Mouse (Mus musculus) adrenal gland, adult 8-10 months (tissue): ENCODE measurements around the gene Adam1a. TPM values are rescaled to one million over a fixed set of nuclear protein-coding genes. Genes with fewer than 3 reads are reported as not detected.

Source experiments
- DNase-seq: peaks from one replicate; pipeline ENCODE4 v3.0.0; 2022
- total RNA-seq, 4 experiments: library from RNA; stranded (reverse); gene quantifications; 2 replicates each; pipeline ENCODE4 v1.2.4; 2022

Adam1a gene
- total RNA-seq, 4 experiments from 2014 or later = 4.6 to 15.8 (median 9.0) TPM

- DNase-seq = no peak
These were observed 52.0 kb downstream of the Adam1a start for GRCm38 (mm10) chr5:121493305-121493704.

- no peak for DNase-seq
These were observed 60.5 kb downstream of the Adam1a start for GRCm38 (mm10) chr5:121484801-121485200.

DNA sequence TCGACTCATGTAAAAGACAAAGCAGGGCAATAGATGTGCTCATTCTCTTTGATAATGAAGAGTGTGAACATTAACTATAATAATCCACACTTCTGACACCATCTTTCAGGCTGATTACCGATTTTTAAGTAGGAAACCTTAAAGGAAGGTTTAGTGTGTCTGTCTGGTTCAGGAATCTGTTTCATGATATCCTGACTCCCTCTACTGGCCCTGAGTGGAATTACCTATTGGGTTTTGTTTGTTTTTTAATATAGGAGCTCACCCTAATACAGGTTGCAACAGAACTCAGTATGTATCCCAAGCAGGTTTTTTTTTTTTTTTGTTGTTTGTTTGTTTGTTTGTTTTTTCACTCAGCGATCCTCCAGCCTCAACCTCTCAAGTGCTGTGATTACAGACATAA is 67.6 kb downstream of the Adam1a start:
- no peak for DNase-seq

GRCm38 (mm10) chr5:121476040-121476439 is 69.2 kb downstream of the Adam1a start:
- no peak for DNase-seq

DNA sequence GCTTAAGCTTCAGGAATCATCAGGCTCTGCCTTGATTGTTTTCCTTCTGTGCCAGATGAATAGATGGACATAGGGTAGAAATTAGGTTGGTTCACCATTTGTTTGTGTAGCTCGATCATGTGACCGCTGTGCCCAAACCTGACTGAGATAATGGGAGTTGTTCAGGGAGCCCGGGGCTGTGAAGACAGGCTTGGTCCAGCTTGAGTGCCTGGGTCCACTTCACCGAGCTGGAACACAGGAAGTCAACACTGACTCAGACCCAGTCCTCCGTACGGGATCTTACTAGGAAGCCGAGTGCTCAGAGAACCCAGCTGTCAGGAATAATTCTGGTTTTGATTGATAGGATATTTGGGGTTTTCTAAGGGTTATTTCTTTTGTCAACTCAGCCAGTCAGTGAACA is 70.7 kb downstream of the Adam1a start:
- DNase-seq = no peak

DNA sequence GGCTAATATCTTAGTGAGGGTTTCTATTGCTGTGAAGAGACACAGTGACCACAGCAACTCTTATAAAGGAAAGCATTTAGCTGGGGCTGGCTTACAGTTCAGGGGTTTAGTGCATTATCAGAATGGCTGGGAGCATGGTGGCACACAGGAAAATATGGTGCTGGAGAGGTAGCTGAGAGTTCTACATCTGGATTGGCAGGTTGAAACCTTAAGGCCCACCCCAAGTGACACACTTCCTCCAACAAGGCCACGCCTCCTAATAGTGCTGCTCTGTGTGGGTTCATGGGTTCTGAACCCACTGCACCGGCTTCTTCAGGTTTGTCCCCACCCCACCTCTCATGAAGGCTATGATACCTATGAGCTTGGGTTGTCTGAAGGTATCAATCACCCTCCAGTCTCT is 72.9 kb downstream of the Adam1a start:
- DNase-seq = no peak

GRCm38 (mm10) chr5:121469566-121469965 is 75.7 kb downstream of the Adam1a start:
- no peak for DNase-seq

Other genes with a start within 250 kb of the Adam1a start
- 10 to 100 TPM; 37.0 to 67.7 (median 52.0) TPM for gene Trafd1, start 159.8 kb downstream of the Adam1a start, total RNA-seq
- gene Naa25, start 147.5 kb downstream of the Adam1a start, total RNA-seq = 10 to 100 TPM; 33.4 to 40.0 (median 35.9) TPM
- 1 to 10 TPM; 3.2 to 7.3 (median 4.5) TPM for gene Tmem116, start 93.6 kb downstream of the Adam1a start, total RNA-seq
- 100 to 1,000 TPM; 105 to 121 (median 115) TPM for gene Erp29, start 93.0 kb downstream of the Adam1a start, total RNA-seq
- gene Adam1b, start 42.0 kb downstream of the Adam1a start, total RNA-seq = under 1 TPM in 2 of 4 experiments, not detected in 2; 0.12 to 0.16 TPM
- not detected for gene Gm42878, start within 50 bp of the Adam1a start, total RNA-seq
- gene Mapkapk5, start 423 bp upstream of the Adam1a start, total RNA-seq = 10 to 100 TPM; 59.5 to 85.2 (median 79.4) TPM
- 1,000 to 10,000 TPM in 2 of 4 experiments, 100 to 1,000 TPM in 2; 881 to 2,723 (median 1,517) TPM for gene Aldh2, start 48.3 kb upstream of the Adam1a start, total RNA-seq
- 10 to 100 TPM; 20.1 to 26.0 (median 22.8) TPM for gene Acad12, start 73.5 kb upstream of the Adam1a start, total RNA-seq
- 10 to 100 TPM; 24.7 to 29.8 (median 28.3) TPM for gene Acad10, start 115.0 kb upstream of the Adam1a start, total RNA-seq
- gene Brap, start 115.1 kb upstream of the Adam1a start, total RNA-seq = 10 to 100 TPM; 50.2 to 66.2 (median 58.5) TPM
- gene Atxn2, start 165.9 kb upstream of the Adam1a start, total RNA-seq = 100 to 1,000 TPM; 177 to 211 (median 197) TPM